Mouse (Mus musculus): ENCODE measurements around the gene Eci3. TPM values are rescaled to one million over a fixed set of nuclear protein-coding genes. Genes with fewer than 3 reads are reported as not detected.
"Not testable (repeated sequence)": the region's sequence is repeated elsewhere in the genome, so short reads cannot be mapped to it uniquely, and the experiment has no call there.

Gene Eci3
- polyA plus RNA-seq, 1 experiment from 2014 or later, result 0.58 TPM

- not testable (repeated sequence) for H3K9ac ChIP-seq (ENCODE audit: low read length); H3K4me3 ChIP-seq (ENCODE audit: low read depth, low read length); H3K27ac ChIP-seq (ENCODE audit: low read depth, low read length); DNase-seq (ENCODE audit: low spot score); H3K4me2 ChIP-seq (ENCODE audit: low read depth); H3K27me3 ChIP-seq (ENCODE audit: control insufficient read depth, insufficient read depth, low read length); ATAC-seq (ENCODE audit: insufficient read depth, low FRiP score, low TSS enrichment); H3K4me1 ChIP-seq (ENCODE audit: control insufficient read depth, insufficient read depth, low read length); H3K36me3 ChIP-seq (ENCODE audit: control insufficient read depth, insufficient read depth, low read length); H3K9me3 ChIP-seq (ENCODE audit: control insufficient read depth, low read length)
- 85% methylated on average over 3 of the region's 3 CpGs for WGBS
These were observed 5.5 kb downstream of the Eci3 start for GRCm38 (mm10) chr13:34958158-34958557.

- no peaks in the 10 kb centered on the region for H3K27me3 ChIP-seq (ENCODE audit: control insufficient read depth, insufficient read depth, low read length)
- 81% methylated on average over 4 of the region's 4 CpGs for WGBS
- H3K4me2 ChIP-seq (ENCODE audit: low read depth), result no peak overlapping the region
- H3K4me1 ChIP-seq (ENCODE audit: control insufficient read depth, insufficient read depth, low read length), result no peaks in the 10 kb centered on the region
- DNase-seq (ENCODE audit: low spot score), result no peak
- H3K9ac ChIP-seq (ENCODE audit: low read length), result no peak overlapping the region
- H3K27ac ChIP-seq (ENCODE audit: low read depth, low read length), result no peak overlapping the region
- no peaks in the 10 kb centered on the region for H3K9me3 ChIP-seq (ENCODE audit: control insufficient read depth, low read length)
- no peaks in the 10 kb centered on the region for H3K36me3 ChIP-seq (ENCODE audit: control insufficient read depth, insufficient read depth, low read length)
- ATAC-seq (ENCODE audit: insufficient read depth, low FRiP score, low TSS enrichment), result no peak
- H3K4me3 ChIP-seq (ENCODE audit: low read depth, low read length), result no peak overlapping the region
These were observed 6.7 kb downstream of the Eci3 start for GRCm38 (mm10) chr13:34956901-34957300.

- H3K9me3 ChIP-seq (ENCODE audit: control insufficient read depth, low read length); DNase-seq (ENCODE audit: low spot score); H3K9ac ChIP-seq (ENCODE audit: low read length); H3K27me3 ChIP-seq (ENCODE audit: control insufficient read depth, insufficient read depth, low read length); H3K36me3 ChIP-seq (ENCODE audit: control insufficient read depth, insufficient read depth, low read length); H3K4me1 ChIP-seq (ENCODE audit: control insufficient read depth, insufficient read depth, low read length); H3K4me3 ChIP-seq (ENCODE audit: low read depth, low read length); H3K4me2 ChIP-seq (ENCODE audit: low read depth); ATAC-seq (ENCODE audit: insufficient read depth, low FRiP score, low TSS enrichment); H3K27ac ChIP-seq (ENCODE audit: low read depth, low read length): not testable (repeated sequence)
- WGBS, result 83% methylated on average over 2 of the region's 2 CpGs
These were observed 12.2 kb downstream of the Eci3 start for GRCm38 (mm10) chr13:34951437-34951836.

GRCm38 (mm10) chr13:34942370-34942769, 21.2 kb downstream of the Eci3 start:
- no peak overlapping the region for H3K27ac ChIP-seq (ENCODE audit: low read depth, low read length)
- no peaks in the 10 kb centered on the region for H3K9me3 ChIP-seq (ENCODE audit: control insufficient read depth, low read length)
- ATAC-seq (ENCODE audit: insufficient read depth, low FRiP score, low TSS enrichment) (no peak), DNase-seq (ENCODE audit: low spot score) (no peak)
- H3K36me3 ChIP-seq (ENCODE audit: control insufficient read depth, insufficient read depth, low read length), result no peaks in the 10 kb centered on the region
- H3K9ac ChIP-seq (ENCODE audit: low read length), result no peak overlapping the region
- no peak overlapping the region for H3K4me3 ChIP-seq (ENCODE audit: low read depth, low read length)
- H3K27me3 ChIP-seq (ENCODE audit: control insufficient read depth, insufficient read depth, low read length), result no peaks in the 10 kb centered on the region
- H3K4me1 ChIP-seq (ENCODE audit: control insufficient read depth, insufficient read depth, low read length), result no peaks in the 10 kb centered on the region
- no peak overlapping the region for H3K4me2 ChIP-seq (ENCODE audit: low read depth)

GRCm38 (mm10) chr13:34934931-34935644, 28.5 kb downstream of the Eci3 start:
- ATAC-seq (ENCODE audit: insufficient read depth, low FRiP score, low TSS enrichment) (no peak), DNase-seq (ENCODE audit: low spot score) (no peak)
- Histone ChIP-seq H3K4me3 (ENCODE audit: low read depth, low read length) (no peak overlapping the region), H3K4me1 (ENCODE audit: control insufficient read depth, insufficient read depth, low read length) (no peaks in the 10 kb centered on the region), H3K36me3 (ENCODE audit: control insufficient read depth, insufficient read depth, low read length) (no peaks in the 10 kb centered on the region), H3K27me3 (ENCODE audit: control insufficient read depth, insufficient read depth, low read length) (no peaks in the 10 kb centered on the region), H3K9me3 (ENCODE audit: control insufficient read depth, low read length) (no peaks in the 10 kb centered on the region), H3K27ac (ENCODE audit: low read depth, low read length) (no peak overlapping the region), H3K9ac (ENCODE audit: low read length) (no peak overlapping the region), H3K4me2 (ENCODE audit: low read depth) (no peak overlapping the region)
- WGBS, result 84% methylated on average over 10 of the region's 10 CpGs

GRCm38 (mm10) chr13:34924210-34924609, 39.4 kb downstream of the Eci3 start, which contains the start of the genes Fam217a and 4933417A18Rik:
Gene Fam217a, minus strand, starts transcription at chr13:34924310.
Gene 4933417A18Rik, plus strand, starts transcription at chr13:34924409.
- Histone ChIP-seq H3K27me3 (ENCODE audit: control insufficient read depth, insufficient read depth, low read length) (no peaks in the 10 kb centered on the region), H3K9me3 (ENCODE audit: control insufficient read depth, low read length) (no peaks in the 10 kb centered on the region), H3K27ac (ENCODE audit: low read depth, low read length) (no peak within 1 kb of the TSS), H3K4me1 (ENCODE audit: control insufficient read depth, insufficient read depth, low read length) (no peaks in the 10 kb centered on the region), H3K4me2 (ENCODE audit: low read depth) (no peak within 1 kb of the TSS), H3K36me3 (ENCODE audit: control insufficient read depth, insufficient read depth, low read length) (no peaks in the 10 kb centered on the region), H3K9ac (ENCODE audit: low read length) (no peak within 1 kb of the TSS), H3K4me3 (ENCODE audit: low read depth, low read length) (no peak within 1 kb of the TSS)
- WGBS, result 82% methylated on average over 4 of the region's 4 CpGs
- ATAC-seq (ENCODE audit: insufficient read depth, low FRiP score, low TSS enrichment), result no peak
- DNase-seq (ENCODE audit: low spot score), result no peak

GRCm38 (mm10) chr13:34916520-34917167, 47.0 kb downstream of the Eci3 start:
- Histone ChIP-seq H3K36me3 (ENCODE audit: control insufficient read depth, insufficient read depth, low read length) (no peaks in the 10 kb centered on the region), H3K27me3 (ENCODE audit: control insufficient read depth, insufficient read depth, low read length) (no peaks in the 10 kb centered on the region), H3K4me2 (ENCODE audit: low read depth) (peak overlapping the region; percentile 41), H3K4me3 (ENCODE audit: low read depth, low read length) (no peak overlapping the region), H3K9me3 (ENCODE audit: control insufficient read depth, low read length) (no peaks in the 10 kb centered on the region), H3K9ac (ENCODE audit: low read length) (0 out of 2 replicates have a peak overlapping the region, but pooled peaks have one; percentile 32), H3K27ac (ENCODE audit: low read depth, low read length) (no peak overlapping the region), H3K4me1 (ENCODE audit: control insufficient read depth, insufficient read depth, low read length) (no peaks in the 10 kb centered on the region)
- WGBS, result 37% methylated on average over 37 of the region's 37 CpGs
- DNase-seq (ENCODE audit: low spot score) (peak; percentile 40), ATAC-seq (ENCODE audit: insufficient read depth, low FRiP score, low TSS enrichment) (no peak)

GRCm38 (mm10) chr13:34914614-34915013, 49.0 kb downstream of the Eci3 start:
- H3K36me3 ChIP-seq (ENCODE audit: control insufficient read depth, insufficient read depth, low read length), result no peaks in the 10 kb centered on the region
- no peak overlapping the region for H3K4me3 ChIP-seq (ENCODE audit: low read depth, low read length)
- no peak overlapping the region for H3K27ac ChIP-seq (ENCODE audit: low read depth, low read length)
- H3K27me3 ChIP-seq (ENCODE audit: control insufficient read depth, insufficient read depth, low read length), result no peaks in the 10 kb centered on the region
- H3K9me3 ChIP-seq (ENCODE audit: control insufficient read depth, low read length), result no peaks in the 10 kb centered on the region
- 79% methylated on average over 9 of the region's 9 CpGs for whole genome bisulfite sequencing
- no peaks in the 10 kb centered on the region for H3K4me1 ChIP-seq (ENCODE audit: control insufficient read depth, insufficient read depth, low read length)
- H3K9ac ChIP-seq (ENCODE audit: low read length), result no peak overlapping the region
- H3K4me2 ChIP-seq (ENCODE audit: low read depth), result no peak overlapping the region
- DNase-seq (ENCODE audit: low spot score) (no peak), ATAC-seq (ENCODE audit: insufficient read depth, low FRiP score, low TSS enrichment) (no peak)

Measured in neural tube, embryonic 11.5 days (tissue).